Comparison of ENCODE assay signal across 13 mouse cellular contexts in the genomic region with DNA sequence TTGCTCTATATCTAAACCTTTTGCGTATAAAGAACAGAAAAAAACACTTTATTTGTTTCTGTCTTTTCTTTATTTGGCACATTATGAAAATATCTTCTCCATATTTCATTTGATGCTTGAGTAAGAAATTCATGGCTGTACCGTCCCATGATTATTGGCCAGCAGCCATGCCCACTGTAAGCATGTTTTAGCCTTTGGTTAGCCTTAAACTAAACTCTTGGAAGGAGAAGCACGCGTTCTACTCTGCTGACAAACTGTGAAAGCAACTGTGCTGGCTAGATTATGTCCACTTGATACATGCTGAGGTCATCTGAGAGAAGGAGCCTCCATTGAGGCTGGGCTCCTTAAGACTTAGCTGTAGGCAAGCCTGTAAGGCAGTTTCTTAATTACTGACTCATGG.
"Had no signal": no experiment of that assay in that cellular context is flagged by ENCODE, and none has a peak within 500 bp of the region (broad histone marks: within the 10 kb centered on the region; RNA-seq: fewer than 3 reads in every experiment).

No protein-coding gene starts in this region.

- H3K9ac ChIP-seq: intestine, embryonic 15.5 days; limb, embryonic 15.5 days; liver, embryonic 15.5 days; lung, embryonic 14.5 days; midbrain, embryonic 15.5 days; neural tube, embryonic 12.5 days had no signal

- H3K4me2 ChIP-seq: intestine, embryonic 15.5 days; limb, embryonic 15.5 days; liver, embryonic 15.5 days; lung, embryonic 14.5 days; midbrain, embryonic 15.5 days; neural tube, embryonic 12.5 days had no signal

- DNase-seq: layer of hippocampus, adult 9-11 months; layer of hippocampus, postnatal 36 days; lung, embryonic 14.5 days; lung, postnatal 10 days; lung, postnatal 4 days; thymus, postnatal 4 days had no signal

- H3K27me3 ChIP-seq: intestine, embryonic 15.5 days; limb, embryonic 15.5 days; liver, embryonic 15.5 days; midbrain, embryonic 15.5 days; neural tube, embryonic 12.5 days had no signal

- H3K4me1 ChIP-seq: intestine, embryonic 15.5 days; limb, embryonic 15.5 days; liver, embryonic 15.5 days; midbrain, embryonic 10.5 days; midbrain, embryonic 15.5 days; neural tube, embryonic 12.5 days had no signal

- ATAC-seq: midbrain, embryonic 15.5 days had no signal

- H3K27ac ChIP-seq: intestine, embryonic 15.5 days; limb, embryonic 15.5 days; liver, embryonic 15.5 days; midbrain, embryonic 10.5 days; midbrain, embryonic 15.5 days; neural tube, embryonic 12.5 days; stomach, postnatal 0 days had no signal

- H3K4me3 ChIP-seq: intestine, embryonic 15.5 days; limb, embryonic 15.5 days; liver, embryonic 15.5 days; midbrain, embryonic 10.5 days; midbrain, embryonic 15.5 days; neural tube, embryonic 12.5 days had no signal

- H3K9me3 ChIP-seq: intestine, embryonic 15.5 days; limb, embryonic 15.5 days; liver, embryonic 15.5 days; midbrain, embryonic 10.5 days; midbrain, embryonic 15.5 days; neural tube, embryonic 12.5 days had no signal
